Mouse (Mus musculus) lung, postnatal 0 days (tissue): ENCODE results near the gene Tfr2.

Source experiments
- CTCF ChIP-seq: IDR thresholded peaks from 2 replicates; pipeline ENCODE4 v1.5.1; 2016; ENCODE audit warnings: antibody characterized with exemption, mild to moderate bottlenecking
- EP300 ChIP-seq: IDR thresholded peaks from 2 replicates; pipeline ENCODE4 v1.6.1; 2016; ENCODE audit warnings: antibody characterized with exemption, mild to moderate bottlenecking, control low read depth

- no peak for TF ChIP-seq CTCF
- no peak for TF ChIP-seq EP300
Measured at GRCm38 (mm10) chr5:137570691-137571586, 1.3 kb downstream of the Tfr2 start.
